Mouse (Mus musculus) 3134 (cell line): ENCODE data around the gene Cdc42ep2.

Experiments
- DNase-seq: peaks from one replicate; pipeline ENCODE4 v3.0.0-alpha.2; 2011; ENCODE audit warnings: low spot score; ENCODE audit not compliant: insufficient read length; ENCODE audit errors: extremely low read depth

The Cdc42ep2 gene

DNA sequence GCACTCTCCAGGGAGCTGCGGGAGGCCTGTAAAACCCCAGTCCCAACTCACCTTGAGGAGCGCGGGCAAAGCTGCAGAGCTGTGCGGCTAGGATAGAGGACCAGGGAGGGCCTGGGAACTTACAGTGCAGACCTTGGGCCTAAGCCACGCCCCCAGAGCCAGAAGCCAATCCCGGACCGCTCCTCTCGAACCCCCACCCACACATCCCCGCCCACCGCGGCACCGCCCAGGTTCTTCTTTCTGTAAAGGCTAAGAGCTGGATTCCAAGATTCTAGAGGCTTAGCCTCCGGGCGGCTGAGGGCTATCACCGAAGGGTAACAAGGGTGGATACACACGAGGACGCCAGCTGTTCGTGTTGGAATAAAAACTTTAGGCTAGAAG, at the start of gene Cdc42ep2:
Cdc42ep2 (minus strand) TSS at position 104 of the 381 bp plus-strand sequence.
- peak; percentile 96 for DNase-seq

DNA sequence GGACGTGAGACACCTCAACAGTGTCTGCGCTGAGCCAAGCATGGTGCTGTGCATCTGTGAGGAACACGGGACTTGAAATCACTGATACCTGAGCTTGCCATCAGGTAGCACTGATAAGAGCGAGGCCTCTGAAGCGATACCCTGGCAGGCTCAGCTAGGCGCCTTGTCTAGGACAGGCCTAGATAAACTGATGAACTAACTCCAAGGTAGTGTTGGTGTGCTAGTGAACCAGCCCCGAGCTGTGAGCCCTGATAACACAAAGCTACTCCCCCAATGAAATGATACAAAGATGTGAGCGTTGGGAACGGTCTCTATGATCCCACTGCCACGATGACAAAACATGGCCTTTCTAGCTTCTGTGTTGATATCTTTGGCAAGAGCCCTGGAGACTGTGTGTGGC, 43.0 kb upstream of the Cdc42ep2 start:
- no peak for DNase-seq

DNA sequence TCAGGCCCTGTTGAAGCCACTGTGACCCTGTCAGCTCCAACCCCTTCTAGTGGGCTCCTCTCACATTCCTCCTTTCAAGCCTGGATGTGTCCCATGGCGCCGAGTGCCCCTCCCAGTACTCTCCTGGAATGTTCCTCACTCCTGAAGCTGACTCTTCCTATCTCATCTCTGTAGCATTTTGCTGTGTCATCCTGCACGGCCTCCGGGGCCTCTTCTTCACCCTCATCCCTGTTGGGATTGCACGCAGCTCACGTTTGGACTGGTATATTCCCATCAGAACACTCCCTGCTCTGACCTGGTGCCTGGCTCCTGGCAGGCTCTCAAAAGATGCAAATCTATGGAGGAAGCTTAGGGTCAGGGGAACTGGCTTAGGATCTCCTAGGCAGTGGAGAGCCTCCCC, 42.2 kb upstream of the Cdc42ep2 start:
- DNase-seq: no peak

GRCm38 (mm10) chr19:5965910-5966309, 41.3 kb upstream of the Cdc42ep2 start:
- no peak for DNase-seq

DNA sequence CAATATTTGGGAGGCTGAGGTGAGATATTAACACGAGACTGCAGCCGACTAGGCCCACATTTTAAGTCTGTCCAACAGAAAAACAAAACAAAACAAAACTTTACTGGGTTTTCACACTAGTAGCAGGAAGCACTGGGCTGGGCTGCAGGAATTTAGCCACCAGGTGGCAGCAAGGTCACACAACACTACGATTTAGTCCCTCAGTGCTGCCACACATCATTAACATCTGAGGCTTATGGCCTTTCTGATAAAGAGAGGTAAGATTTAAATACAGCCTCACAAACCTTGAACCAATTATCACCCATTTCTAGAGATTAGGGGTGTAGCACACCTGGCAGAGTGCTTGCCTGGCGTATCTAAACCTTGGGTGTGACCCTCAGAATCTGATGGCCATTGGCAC, 40.7 kb upstream of the Cdc42ep2 start:
- no peak for DNase-seq

- DNase-seq: no peak
Measured at GRCm38 (mm10) chr19:5964804-5965203, 40.2 kb upstream of the Cdc42ep2 start.

DNA sequence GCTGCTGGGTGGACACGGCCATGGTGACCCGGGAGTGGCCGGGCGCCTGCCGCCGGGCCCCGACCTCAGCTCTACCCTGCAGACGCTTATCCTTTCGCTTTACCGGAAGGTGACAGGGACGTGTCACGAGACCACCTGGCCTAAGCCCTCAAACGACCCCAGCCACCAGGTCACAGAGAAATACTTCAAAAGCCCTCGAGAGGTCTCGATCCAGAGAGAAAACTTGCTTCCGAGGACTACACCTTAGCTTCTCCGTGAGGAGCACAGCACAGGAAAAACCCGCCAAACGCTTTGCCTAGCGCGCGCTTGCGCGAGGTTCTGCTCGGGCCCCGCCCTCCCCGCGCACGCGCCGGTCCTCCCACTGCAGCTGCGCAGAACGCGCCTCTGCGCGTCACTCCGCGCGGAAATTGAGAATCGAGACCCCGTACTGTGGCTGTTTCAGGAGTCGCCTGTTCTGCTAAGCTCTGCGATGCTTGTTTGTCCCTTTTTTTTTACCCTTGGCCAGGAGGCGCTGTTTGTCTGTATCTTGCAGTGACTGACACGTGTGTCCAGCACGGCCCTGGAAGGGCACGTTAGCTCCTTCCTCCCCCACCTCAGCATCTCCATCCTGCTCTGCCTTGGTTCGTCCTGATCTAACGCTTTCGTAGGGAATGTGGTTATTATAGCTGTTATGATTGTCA, 39.4 kb upstream of the Cdc42ep2 start, which contains the start of gene Pola2:
Pola2 (minus strand) TSS at position 320 of the 680 bp plus-strand sequence.
- peak; percentile 89 for DNase-seq

DNA sequence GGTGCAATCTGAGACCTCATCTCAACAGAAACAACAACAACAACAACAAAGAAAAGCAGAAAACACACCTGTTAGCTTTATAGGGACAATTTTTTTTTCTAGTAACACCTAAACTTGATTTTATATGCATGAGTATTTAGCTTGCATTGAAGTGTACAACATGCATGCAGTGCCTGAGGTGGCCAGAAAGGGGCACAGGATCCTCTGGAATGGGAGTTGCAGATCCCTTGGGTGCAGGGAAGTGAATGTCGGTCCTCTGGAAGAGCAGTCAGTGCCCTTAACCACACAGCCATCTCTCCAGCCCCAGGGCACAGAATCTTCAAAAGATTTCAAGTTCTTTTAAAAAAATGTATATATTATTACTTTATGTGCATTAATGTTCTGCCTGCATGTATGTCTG, 38.0 kb upstream of the Cdc42ep2 start:
- no peak for DNase-seq

DNA sequence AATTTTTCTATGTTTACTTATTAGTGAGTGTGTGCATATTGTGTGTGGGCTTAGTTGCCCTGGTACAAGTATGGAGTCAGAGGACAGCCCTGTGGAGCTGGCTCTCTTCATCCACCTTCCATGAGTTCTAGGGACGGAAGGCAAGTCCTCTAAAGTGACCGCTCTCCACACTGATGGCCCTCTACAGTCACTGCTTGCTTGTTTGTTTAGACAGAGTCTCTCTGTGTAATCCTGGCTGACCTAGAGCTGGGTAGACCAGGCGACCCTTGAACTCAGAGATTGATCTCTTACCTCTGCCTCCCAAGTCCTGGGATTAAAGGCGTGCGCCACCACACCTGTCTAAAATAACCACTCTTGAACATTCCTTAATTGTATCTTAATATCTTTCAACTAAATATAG, 32.8 kb upstream of the Cdc42ep2 start:
- no peak for DNase-seq

GRCm38 (mm10) chr19:5956685-5957084, 32.1 kb upstream of the Cdc42ep2 start:
- DNase-seq: no peak

GRCm38 (mm10) chr19:5955704-5956670, 31.4 kb upstream of the Cdc42ep2 start:
- DNase-seq: no peak

DNA sequence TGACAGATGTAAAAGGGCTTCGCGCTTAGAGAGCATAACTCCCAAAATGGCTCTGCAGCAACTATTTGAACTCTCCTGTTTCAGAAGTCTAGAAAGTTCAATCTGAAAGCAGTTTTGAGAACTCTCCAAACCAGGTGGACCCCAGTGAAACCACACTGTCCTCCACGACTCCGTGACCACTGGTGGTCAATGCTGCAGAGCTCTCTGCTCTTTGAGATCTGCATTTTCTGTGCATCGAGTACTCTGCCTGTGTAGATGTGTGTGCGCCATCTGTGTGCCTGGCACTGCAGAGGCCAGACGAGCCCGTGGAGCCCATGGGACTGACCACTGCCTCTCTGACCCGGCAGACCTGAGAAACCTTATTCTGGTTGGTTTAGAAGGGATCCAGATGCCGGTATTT, 30.3 kb upstream of the Cdc42ep2 start:
- DNase-seq: no peak

GRCm38 (mm10) chr19:5954031-5954710, 29.6 kb upstream of the Cdc42ep2 start:
- DNase-seq: no peak

DNA sequence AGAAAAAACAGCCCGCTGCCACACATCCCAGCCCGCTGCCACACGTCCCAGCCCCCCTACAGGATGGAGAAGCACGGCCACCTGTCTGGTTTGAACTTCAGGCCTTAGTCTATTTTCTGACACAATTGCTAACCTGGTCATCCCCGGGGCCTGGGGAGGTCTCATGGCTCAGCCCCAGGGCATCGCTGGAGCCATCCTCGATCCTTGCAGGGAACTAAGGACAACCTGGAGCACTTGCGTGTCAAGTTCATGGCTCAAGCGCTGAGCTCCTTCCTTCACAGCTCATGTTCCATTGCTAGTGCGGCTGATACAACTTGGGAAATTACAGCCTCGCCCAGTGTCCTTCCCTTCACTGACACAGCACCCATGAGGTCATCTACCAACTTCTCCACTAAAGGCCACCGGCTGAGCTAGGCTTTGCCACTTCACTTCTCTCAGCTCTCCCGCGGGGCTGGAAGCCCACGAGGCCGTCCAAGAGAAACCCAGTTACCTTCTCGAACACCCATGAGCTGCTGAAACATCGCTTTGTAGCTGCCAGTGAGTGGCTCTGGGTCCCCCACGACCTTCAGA, 28.7 kb upstream of the Cdc42ep2 start:
- no peak for DNase-seq

- DNase-seq: no peak
Measured at GRCm38 (mm10) chr19:5952071-5952691, 27.6 kb upstream of the Cdc42ep2 start.

GRCm38 (mm10) chr19:5951631-5952030, 27.0 kb upstream of the Cdc42ep2 start:
- DNase-seq: no peak

DNA sequence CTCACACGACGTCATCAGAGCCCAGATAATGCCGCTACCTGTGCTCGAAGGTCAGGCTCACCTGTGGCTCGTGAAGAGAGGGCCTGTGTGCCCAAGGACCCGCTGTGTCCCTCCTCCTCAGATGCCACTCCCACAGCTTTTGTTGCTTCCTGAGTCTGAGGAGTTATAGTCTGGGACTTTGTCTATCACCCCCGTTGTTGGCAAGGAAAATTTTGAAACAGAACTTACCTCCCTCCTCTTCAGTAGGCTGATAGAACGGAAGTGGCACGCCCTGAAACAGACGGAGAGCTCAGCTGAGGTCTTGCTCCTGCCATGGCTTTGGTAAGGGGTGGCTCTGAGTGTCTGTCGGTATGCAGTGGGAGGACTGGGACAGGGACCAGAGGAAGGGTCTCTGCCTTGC, 25.6 kb upstream of the Cdc42ep2 start:
- no peak for DNase-seq

DNA sequence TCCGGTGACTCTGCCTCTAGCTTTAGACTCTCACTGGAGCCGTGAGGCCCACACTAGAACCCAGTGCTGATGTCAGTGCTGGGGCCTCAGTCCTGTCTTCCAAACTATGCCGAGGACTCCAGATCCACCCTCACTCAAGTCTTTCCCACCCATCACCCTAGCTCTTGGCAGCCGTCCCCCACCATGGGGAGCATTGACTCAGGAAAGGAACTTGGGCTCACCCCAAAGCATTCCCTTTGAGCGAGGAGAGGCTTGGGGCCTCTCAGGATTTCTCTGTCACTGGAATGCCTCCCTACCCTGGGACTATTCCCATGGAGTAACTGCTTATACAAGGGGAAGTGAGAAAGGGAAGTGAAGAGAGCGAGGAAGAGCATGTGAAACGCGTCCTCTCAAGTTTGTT, 21.3 kb upstream of the Cdc42ep2 start:
- no peak for DNase-seq

DNA sequence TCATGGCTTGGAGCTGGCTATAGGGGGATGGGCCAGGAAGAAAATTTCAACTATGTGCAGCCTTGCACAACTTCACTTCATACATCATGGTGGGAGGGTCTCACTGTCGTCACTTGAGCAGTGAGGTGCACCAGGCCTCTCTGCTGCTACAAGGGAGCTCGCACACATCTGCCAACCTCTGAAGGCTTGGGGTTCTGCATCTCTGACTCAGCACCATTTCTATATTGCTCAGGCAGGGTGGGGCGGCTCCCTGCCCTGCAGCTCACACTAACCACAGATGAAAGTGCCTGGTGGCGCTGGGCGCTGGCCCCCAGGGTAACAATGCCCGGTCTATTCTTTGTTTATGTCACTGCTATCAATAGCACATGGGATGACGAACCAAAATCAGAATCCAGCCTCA, 20.4 kb upstream of the Cdc42ep2 start:
- DNase-seq: peak; percentile 79

DNA sequence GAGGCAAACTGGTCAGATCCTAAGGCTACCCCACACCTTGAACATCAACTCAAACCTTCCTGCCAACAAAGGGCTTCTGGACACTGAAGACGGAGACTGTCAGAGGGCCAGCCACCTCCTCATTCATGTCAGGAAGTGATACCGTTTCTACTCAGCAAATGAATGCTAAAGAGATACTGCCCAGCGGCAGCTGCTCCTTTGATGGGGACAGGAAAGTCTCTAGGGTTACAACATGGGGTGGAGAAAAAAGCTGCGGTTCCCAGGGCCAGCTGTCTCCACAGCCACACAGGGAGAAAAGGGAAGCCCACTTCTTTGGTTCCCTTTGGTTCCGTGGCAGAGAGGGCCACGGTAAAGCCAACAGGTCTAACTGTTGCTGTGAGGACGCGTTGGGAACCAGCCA, 19.5 kb upstream of the Cdc42ep2 start:
- no peak for DNase-seq
